Mouse (Mus musculus): ENCODE measurements at regions not wholly inside any gene's neighbourhood (a gene's known extent, or its start where the extent isn't known, plus 50 kb on each side); places are given as distances from the start of the nearest gene placed in this dataset.

- Histone ChIP-seq H3K4me1 (ENCODE audit: control insufficient read depth, insufficient read depth, low read length) (no peaks in the 10 kb centered on the region), H3K36me3 (ENCODE audit: control insufficient read depth, insufficient read depth, low read length) (no peaks in the 10 kb centered on the region), H3K27ac (ENCODE audit: control insufficient read depth, insufficient read depth, low read depth, low read length) (no peak overlapping the region), H3K4me3 (ENCODE audit: control insufficient read depth, low read depth, low read length) (no peak overlapping the region), H3K27me3 (ENCODE audit: control insufficient read depth, insufficient read depth, low read length) (no peaks in the 10 kb centered on the region)
- TF ChIP-seq POLR2A (IDR thresholded peaks at IDR 0.05; ENCODE audit: control insufficient read depth, low read depth, low read length): no peak
- no peak for TF ChIP-seq CTCF (IDR thresholded peaks at IDR 0.05; ENCODE audit: control insufficient read depth, insufficient read depth, insufficient replicate concordance, low read depth, low read length)
Observed at GRCm38 (mm10) chr13:97688310-97688886, 72.0 kb downstream of the Gm10260 start.

GRCm38 (mm10) chr13:97683836-97684235, 76.6 kb downstream of the Gm10260 start:
- Histone ChIP-seq H3K4me3 (ENCODE audit: control insufficient read depth, low read depth, low read length) (no peak overlapping the region), H3K27ac (ENCODE audit: control insufficient read depth, insufficient read depth, low read depth, low read length) (no peak overlapping the region), H3K27me3 (ENCODE audit: control insufficient read depth, insufficient read depth, low read length) (no peaks in the 10 kb centered on the region), H3K4me1 (ENCODE audit: control insufficient read depth, insufficient read depth, low read length) (no peaks in the 10 kb centered on the region), H3K36me3 (ENCODE audit: control insufficient read depth, insufficient read depth, low read length) (no peaks in the 10 kb centered on the region)
- TF ChIP-seq POLR2A (IDR thresholded peaks at IDR 0.05; ENCODE audit: control insufficient read depth, low read depth, low read length): no peak
- TF ChIP-seq CTCF (IDR thresholded peaks at IDR 0.05; ENCODE audit: control insufficient read depth, insufficient read depth, insufficient replicate concordance, low read depth, low read length): no peak

GRCm38 (mm10) chr13:97681228-97681987, 79.0 kb downstream of the Gm10260 start:
- no peaks in the 10 kb centered on the region for H3K27me3 ChIP-seq (ENCODE audit: control insufficient read depth, insufficient read depth, low read length)
- no peaks in the 10 kb centered on the region for H3K36me3 ChIP-seq (ENCODE audit: control insufficient read depth, insufficient read depth, low read length)
- H3K4me3 ChIP-seq (ENCODE audit: control insufficient read depth, low read depth, low read length): no peak overlapping the region
- no peaks in the 10 kb centered on the region for H3K4me1 ChIP-seq (ENCODE audit: control insufficient read depth, insufficient read depth, low read length)
- H3K27ac ChIP-seq (ENCODE audit: control insufficient read depth, insufficient read depth, low read depth, low read length): no peak overlapping the region
- TF ChIP-seq CTCF (IDR thresholded peaks at IDR 0.05; ENCODE audit: control insufficient read depth, insufficient read depth, insufficient replicate concordance, low read depth, low read length) (no peak), POLR2A (IDR thresholded peaks at IDR 0.05; ENCODE audit: control insufficient read depth, low read depth, low read length) (no peak)

GRCm38 (mm10) chr13:97680283-97680896, 80.0 kb downstream of the Gm10260 start:
- no peak overlapping the region for H3K4me3 ChIP-seq (ENCODE audit: control insufficient read depth, low read depth, low read length)
- TF ChIP-seq POLR2A (IDR thresholded peaks at IDR 0.05; ENCODE audit: control insufficient read depth, low read depth, low read length) (no peak), CTCF (IDR thresholded peaks at IDR 0.05; ENCODE audit: control insufficient read depth, insufficient read depth, insufficient replicate concordance, low read depth, low read length) (no peak)

GRCm38 (mm10) chr13:97678991-97679390, 81.4 kb downstream of the Gm10260 start:
- no peaks in the 10 kb centered on the region for H3K4me1 ChIP-seq (ENCODE audit: control insufficient read depth, insufficient read depth, low read length)
- no peaks in the 10 kb centered on the region for H3K36me3 ChIP-seq (ENCODE audit: control insufficient read depth, insufficient read depth, low read length)
- no peak overlapping the region for H3K27ac ChIP-seq (ENCODE audit: control insufficient read depth, insufficient read depth, low read depth, low read length)
- H3K27me3 ChIP-seq (ENCODE audit: control insufficient read depth, insufficient read depth, low read length): no peaks in the 10 kb centered on the region
- no peak for TF ChIP-seq POLR2A (IDR thresholded peaks at IDR 0.05; ENCODE audit: control insufficient read depth, low read depth, low read length)
- no peak for TF ChIP-seq CTCF (IDR thresholded peaks at IDR 0.05; ENCODE audit: control insufficient read depth, insufficient read depth, insufficient replicate concordance, low read depth, low read length)
- H3K4me3 ChIP-seq (ENCODE audit: control insufficient read depth, low read depth, low read length): no peak overlapping the region

More at GRCm38 (mm10) chr13:97680283-97680896, 80.0 kb downstream of the Gm10260 start:
- H3K27ac ChIP-seq (ENCODE audit: control insufficient read depth, insufficient read depth, low read depth, low read length): no peak overlapping the region
- no peaks in the 10 kb centered on the region for H3K27me3 ChIP-seq (ENCODE audit: control insufficient read depth, insufficient read depth, low read length)
- H3K36me3 ChIP-seq (ENCODE audit: control insufficient read depth, insufficient read depth, low read length): no peaks in the 10 kb centered on the region
- no peaks in the 10 kb centered on the region for H3K4me1 ChIP-seq (ENCODE audit: control insufficient read depth, insufficient read depth, low read length)

- H3K4me1 ChIP-seq (ENCODE audit: control insufficient read depth, insufficient read depth, low read length): no peaks in the 10 kb centered on the region
- no peaks in the 10 kb centered on the region for H3K27me3 ChIP-seq (ENCODE audit: control insufficient read depth, insufficient read depth, low read length)
- H3K27ac ChIP-seq (ENCODE audit: control insufficient read depth, insufficient read depth, low read depth, low read length): no peak overlapping the region
- no peak overlapping the region for H3K4me3 ChIP-seq (ENCODE audit: control insufficient read depth, low read depth, low read length)
- no peak for TF ChIP-seq POLR2A (IDR thresholded peaks at IDR 0.05; ENCODE audit: control insufficient read depth, low read depth, low read length)
- TF ChIP-seq CTCF (IDR thresholded peaks at IDR 0.05; ENCODE audit: control insufficient read depth, insufficient read depth, insufficient replicate concordance, low read depth, low read length): no peak
- no peaks in the 10 kb centered on the region for H3K36me3 ChIP-seq (ENCODE audit: control insufficient read depth, insufficient read depth, low read length)
Observed at GRCm38 (mm10) chr13:97676536-97677048, 83.8 kb downstream of the Gm10260 start.

- Histone ChIP-seq H3K4me3 (ENCODE audit: control insufficient read depth, low read depth, low read length) (no peak overlapping the region), H3K27ac (ENCODE audit: control insufficient read depth, insufficient read depth, low read depth, low read length) (no peak overlapping the region), H3K36me3 (ENCODE audit: control insufficient read depth, insufficient read depth, low read length) (no peaks in the 10 kb centered on the region), H3K27me3 (ENCODE audit: control insufficient read depth, insufficient read depth, low read length) (no peaks in the 10 kb centered on the region), H3K4me1 (ENCODE audit: control insufficient read depth, insufficient read depth, low read length) (no peaks in the 10 kb centered on the region)
- no peak for TF ChIP-seq POLR2A (IDR thresholded peaks at IDR 0.05; ENCODE audit: control insufficient read depth, low read depth, low read length)
- TF ChIP-seq CTCF (IDR thresholded peaks at IDR 0.05; ENCODE audit: control insufficient read depth, insufficient read depth, insufficient replicate concordance, low read depth, low read length): no peak
Observed at GRCm38 (mm10) chr13:97673107-97673506, 87.3 kb downstream of the Gm10260 start.
